Mouse (Mus musculus): Measurements from ENCODE around the gene Ccdc184. TPM values are rescaled to one million over a fixed set of nuclear protein-coding genes. Genes with fewer than 3 reads are reported as not detected.

Ccdc184 gene
- total RNA-seq, 2 experiments from 2014 or later, result not detected

GRCm38 (mm10) chr15:98155944-98156343, 11.0 kb upstream of the Ccdc184 start:
- DNase-seq, result no peak

- no peak for DNase-seq
These were observed 9.7 kb upstream of the Ccdc184 start for GRCm38 (mm10) chr15:98157253-98157652.

GRCm38 (mm10) chr15:98161026-98161805, 5.7 kb upstream of the Ccdc184 start:
- DNase-seq, result no peak

- no peak for DNase-seq
These were observed 4.4 kb upstream of the Ccdc184 start for GRCm38 (mm10) chr15:98162561-98162960.

- DNase-seq, result no peak
These were observed 1.4 kb upstream of the Ccdc184 start, which contains the start of gene Asb8 for GRCm38 (mm10) chr15:98165525-98165924. Gene Asb8, minus strand, starts transcription at chr15:98165625.

GRCm38 (mm10) chr15:98167645-98168621, 975 bp downstream of the Ccdc184 start:
- DNase-seq, result no peak

- no peak for DNase-seq
These were observed 1.7 kb downstream of the Ccdc184 start for GRCm38 (mm10) chr15:98168622-98169004.

- no peak for DNase-seq
These were observed 3.4 kb downstream of the Ccdc184 start for GRCm38 (mm10) chr15:98170365-98170764.

- no peak for DNase-seq
These were observed 4.0 kb downstream of the Ccdc184 start for GRCm38 (mm10) chr15:98170917-98171316.

- DNase-seq, result no peak
These were observed 5.2 kb downstream of the Ccdc184 start for GRCm38 (mm10) chr15:98172113-98172512.

- DNase-seq, result no peak
These were observed 6.9 kb downstream of the Ccdc184 start for GRCm38 (mm10) chr15:98173821-98174220.

- no peak for DNase-seq
These were observed 10.4 kb downstream of the Ccdc184 start for GRCm38 (mm10) chr15:98177320-98177719.

- DNase-seq, result no peak
These were observed 13.7 kb downstream of the Ccdc184 start for GRCm38 (mm10) chr15:98180567-98181131.

- DNase-seq, result peak; percentile 96
These were observed 14.3 kb downstream of the Ccdc184 start for GRCm38 (mm10) chr15:98181132-98181711.

- DNase-seq, result no peak
These were observed 15.1 kb downstream of the Ccdc184 start for GRCm38 (mm10) chr15:98181856-98182570.

- DNase-seq, result no peak
These were observed 17.5 kb downstream of the Ccdc184 start for GRCm38 (mm10) chr15:98184456-98184855.

- no peak for DNase-seq
These were observed 28.5 kb downstream of the Ccdc184 start, which contains the start of gene Olfr288 for GRCm38 (mm10) chr15:98195442-98195841. Gene Olfr288, minus strand, starts transcription at chr15:98195542.

- no peak for DNase-seq
These were observed 42.7 kb downstream of the Ccdc184 start for GRCm38 (mm10) chr15:98209676-98210075.

- DNase-seq, result no peak
These were observed 46.4 kb downstream of the Ccdc184 start for GRCm38 (mm10) chr15:98213336-98213870.

- no peak for DNase-seq
These were observed 47.2 kb downstream of the Ccdc184 start for GRCm38 (mm10) chr15:98214130-98214529.

Data from gastrocnemius, postnatal 25 days (tissue).